Mouse (Mus musculus): Measurements from ENCODE around the gene Jph2. TPM values are rescaled to one million over a fixed set of nuclear protein-coding genes. Genes with fewer than 3 reads are reported as not detected.
"Not testable (repeated sequence)": the region's sequence is repeated elsewhere in the genome, so short reads cannot be mapped to it uniquely, and the experiment has no call there.

The Jph2 gene
- total RNA-seq, 4 experiments from 2014 or later: 3.7 to 7.1 (median 5.7) TPM

DNA sequence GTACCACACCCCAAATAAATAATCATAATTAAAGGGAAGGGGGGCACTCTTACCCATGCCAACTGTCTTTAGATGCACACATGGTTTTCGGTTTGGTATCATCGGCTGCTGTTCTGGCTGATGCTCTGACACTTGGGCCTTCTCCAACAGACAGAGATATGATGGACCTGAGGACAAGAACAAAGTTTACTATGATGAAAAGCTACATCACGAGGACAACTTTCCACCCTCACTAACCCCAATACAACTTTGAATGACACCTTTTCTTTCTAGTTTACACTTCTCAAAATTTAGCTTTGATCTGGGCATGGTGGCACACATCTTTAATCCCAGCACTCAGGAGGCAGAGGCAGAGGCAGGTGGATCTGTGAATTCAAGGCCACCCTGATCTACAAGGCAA lies 13.6 kb upstream of the Jph2 start:
- DNase-seq: not testable (repeated sequence)

DNA sequence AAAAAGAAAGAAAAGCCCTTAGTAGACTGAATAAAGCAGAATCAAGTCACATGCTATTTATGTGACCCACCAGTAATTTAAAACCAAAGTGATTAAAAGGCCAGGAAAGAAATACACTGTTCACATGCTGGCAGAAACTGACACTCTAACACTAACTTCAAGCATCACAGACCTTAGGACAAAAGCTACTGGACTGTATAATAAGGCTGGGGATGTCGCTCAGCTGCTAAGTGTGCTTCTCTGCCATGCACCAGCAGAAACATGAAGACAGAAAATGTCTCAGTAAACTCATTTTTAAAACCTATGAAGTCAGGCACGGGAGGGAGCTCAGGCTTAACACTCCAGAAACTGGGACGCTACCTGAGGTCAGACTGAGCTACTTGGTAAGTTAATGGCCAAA lies 12.4 kb upstream of the Jph2 start:
- no peak for DNase-seq

DNA sequence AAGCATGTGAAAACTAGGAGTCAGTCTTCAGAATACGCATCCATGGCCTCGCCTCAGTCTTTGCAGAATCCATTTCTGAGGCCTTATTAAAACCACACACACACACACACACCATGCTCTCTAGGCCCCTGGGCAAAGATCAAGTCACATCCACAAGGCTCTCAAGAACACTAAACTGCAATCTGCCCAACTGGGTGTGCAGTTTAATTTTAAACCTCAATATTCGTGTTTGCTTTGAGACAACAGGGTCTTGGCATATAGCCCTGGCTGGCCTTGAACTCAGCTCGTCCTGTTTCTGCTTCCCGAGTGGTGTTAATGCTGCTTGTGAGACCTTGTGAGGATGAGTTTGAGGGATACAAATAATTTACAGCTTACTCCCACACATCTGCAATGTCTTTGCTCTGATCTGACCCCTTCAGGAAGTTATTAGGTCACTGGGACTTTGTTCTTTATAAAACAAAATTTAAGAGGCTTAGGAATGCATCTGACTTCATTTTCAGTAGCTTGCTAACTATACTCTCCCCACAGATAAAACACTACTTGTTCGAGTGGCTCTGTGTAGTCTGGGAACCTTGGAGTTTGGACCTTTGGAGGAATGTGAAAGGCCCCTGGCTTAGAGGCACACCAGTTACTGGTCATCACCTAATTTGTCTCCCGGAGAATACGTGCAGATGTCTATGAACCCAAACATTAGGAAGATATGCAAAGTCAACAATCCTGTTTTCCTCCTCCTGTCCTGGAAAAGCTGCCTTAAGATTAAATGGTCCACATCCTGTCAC lies 6.4 kb upstream of the Jph2 start:
- peak; percentile 30 for DNase-seq

DNA sequence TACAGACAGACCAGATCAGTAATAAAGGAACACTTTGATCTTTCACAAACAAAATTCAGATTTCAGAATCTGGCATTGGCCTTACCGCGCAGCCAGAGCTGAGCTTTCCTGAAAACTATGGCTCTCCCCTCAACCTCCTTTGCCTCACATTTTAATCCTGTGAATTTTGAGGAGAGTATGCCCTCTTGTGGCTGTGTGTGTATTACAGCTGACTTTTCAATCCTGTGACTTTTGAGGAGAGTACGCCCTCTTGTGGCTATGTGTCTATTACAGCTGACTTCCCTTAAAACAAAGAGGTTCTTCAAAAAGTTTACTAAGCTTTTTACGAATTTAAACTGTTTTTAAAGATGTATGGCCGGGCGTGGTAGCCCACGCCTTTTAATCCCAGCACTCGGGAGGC lies 3.4 kb upstream of the Jph2 start:
- DNase-seq: peak; percentile 57

DNA sequence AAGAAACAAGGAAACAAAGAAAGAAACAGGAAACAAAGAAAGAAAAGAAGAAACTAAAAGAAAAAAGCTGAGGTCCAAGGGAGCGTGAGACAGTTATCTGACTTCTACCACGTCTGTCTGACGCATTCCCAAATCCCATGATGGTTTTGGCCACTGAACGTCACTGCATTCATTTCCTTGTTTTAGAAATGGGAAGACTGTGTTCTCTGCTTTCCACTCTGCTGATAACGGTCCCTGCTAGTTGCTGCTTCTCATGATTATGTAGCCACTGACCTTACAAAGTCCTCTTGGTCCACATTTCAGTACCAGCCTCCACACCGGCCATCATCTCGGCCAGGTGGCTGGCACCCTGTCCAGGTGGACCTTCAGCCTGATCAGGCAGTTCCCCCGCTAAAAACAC lies 1.4 kb upstream of the Jph2 start:
- DNase-seq: no peak

DNA sequence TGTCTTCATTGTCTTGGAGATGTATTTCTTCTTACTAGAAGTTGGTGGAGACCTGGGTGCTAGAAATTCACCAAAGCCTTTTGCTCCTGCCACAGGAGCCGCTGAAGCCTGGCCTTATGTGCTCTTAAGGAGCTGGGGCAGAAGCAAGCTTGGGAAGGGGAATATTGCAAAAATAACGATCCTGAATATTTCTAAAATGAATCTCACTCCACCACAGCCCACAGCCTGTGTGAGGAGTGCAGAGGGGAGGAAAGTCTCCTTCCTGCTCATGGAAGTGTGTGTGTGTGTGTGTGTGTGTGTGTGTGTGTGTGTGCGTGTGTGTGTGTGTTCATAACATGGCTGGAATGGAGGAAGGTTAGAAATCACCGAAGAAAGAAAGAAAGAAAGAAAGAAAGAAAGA lies 977 bp upstream of the Jph2 start:
- no peak for DNase-seq

DNA sequence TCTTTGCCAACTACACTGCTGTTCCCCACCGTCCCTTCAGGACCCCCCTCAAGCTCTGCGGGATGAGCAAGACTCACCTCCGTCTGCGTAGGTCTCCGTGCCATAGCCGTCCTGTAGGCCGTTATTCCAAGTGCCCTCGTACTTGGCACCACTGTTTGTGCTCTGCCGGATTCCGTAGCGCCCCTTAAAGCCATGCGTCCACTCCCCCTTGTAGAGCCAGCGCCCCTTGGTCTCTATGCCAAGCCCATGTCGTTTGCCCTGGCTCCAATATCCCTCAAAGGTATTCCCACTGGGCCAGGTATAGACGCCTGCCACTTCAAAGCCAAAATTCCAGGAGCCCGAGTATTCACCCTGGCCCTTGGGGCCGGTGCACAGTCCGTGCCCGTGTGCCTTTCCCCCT lies 722 bp downstream of the Jph2 start:
- no peak for DNase-seq

DNA sequence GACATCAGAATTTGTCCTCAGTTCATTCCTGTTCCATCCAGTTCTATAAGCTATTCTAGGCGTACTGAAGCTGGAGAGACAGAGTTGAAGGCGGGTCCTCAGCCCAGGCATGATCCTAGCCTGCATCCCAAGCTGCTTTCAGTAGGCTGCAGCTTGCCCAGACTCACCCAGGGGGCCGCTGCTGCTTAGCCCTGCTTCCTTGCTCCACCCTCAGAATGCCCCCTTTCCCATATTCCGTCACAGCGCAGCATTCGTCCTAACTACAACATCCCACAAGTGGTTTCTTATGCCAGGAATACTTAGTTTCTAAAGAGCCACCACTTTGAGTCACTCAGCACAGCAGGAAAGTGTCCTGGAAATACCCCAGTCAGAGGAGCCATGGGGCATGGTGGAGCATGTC lies 2.8 kb downstream of the Jph2 start:
- DNase-seq: no peak

DNA sequence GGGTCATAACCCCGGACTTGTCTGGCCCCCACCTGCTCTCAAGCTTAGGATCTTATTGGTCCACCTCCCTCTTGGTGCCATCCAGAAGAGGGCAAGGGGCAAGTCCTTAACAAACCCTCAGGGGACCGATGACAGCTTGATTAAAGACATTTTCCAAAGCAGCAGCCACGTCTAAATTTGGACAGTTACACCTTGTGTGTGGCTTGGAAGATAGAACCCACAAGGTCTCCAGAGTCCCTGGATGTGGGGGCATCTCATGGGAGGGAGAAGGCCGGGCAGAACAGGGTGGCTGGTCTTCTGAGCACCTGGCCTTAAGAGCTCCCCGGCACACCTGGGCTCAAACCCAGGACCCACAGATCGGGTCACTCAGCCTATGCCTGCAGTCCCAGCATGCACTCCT lies 3.8 kb downstream of the Jph2 start:
- no peak for DNase-seq

DNA sequence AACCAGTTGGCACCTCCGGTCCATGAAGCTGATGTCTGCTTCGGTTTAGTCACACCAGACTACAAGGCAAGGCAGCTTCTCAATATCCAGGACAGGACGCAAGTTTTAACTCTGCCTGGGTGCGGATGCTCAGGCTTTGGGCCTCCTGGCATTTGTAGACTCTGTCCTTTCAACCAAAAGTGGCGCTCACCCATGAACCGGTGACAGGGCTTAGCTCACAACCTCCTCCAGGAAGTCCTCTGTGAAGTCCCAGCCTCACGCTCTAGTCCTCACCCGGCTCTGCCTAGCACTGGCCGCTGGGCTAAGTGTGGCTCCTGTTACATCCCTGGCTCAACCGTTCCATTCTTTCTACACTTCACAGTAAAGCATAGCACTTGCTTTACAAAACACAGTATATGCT lies 4.6 kb downstream of the Jph2 start:
- no peak for DNase-seq

DNA sequence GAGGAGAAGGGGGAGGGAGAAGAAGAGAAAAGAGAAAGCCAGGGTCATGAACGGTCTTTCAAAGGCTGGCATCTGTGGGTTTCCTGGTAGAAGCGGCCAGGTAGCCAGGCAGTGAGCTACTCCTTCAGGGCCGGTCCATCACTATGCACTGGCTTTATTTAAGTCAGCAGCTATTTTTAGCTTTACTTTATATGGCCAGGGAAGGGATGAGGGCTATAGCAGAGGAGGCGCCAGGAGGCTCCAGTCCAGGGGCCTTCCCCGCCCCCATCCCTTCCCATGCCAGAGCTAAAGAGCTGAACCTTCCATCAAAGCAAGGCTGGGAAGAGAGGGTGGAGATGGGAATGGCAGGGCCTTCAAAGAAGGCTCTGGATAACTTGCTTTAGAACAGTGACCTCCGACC lies 5.4 kb downstream of the Jph2 start:
- no peak for DNase-seq

DNA sequence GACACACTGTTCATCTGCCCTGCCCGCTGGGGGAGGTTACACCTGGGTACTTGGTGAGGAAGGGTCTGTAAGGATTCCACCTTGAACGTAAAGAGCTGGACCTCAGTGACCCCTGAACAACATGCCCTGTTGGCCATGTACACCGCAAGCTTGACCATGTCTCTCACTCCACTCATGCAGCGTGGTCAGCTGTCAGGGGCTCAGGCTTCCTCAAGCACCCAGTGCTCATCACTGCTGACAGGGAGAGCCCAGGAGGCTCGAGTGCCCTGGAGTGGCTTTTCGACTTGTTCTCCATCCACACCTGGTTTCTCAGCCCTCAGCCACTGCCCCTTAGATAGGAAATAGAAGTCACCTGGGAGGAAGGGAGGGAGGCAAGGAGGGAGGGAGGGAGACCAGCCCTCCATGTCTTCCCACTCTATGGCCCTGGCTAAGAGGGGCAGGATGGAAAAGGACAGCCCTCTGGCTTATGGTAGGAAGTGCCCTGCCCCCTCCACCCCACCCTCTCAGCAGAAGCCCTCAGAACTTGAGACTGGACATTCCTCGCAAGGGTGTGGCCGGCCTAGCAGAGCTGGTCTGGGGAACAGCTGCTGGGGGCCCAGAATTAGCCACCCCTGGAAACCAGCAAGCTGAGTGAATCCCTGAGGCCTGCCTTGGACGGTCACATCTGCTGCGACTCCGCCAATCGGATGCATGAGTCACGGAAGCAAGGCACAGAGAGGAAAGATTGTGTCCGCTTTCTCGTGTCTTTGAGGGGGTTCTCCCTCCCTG lies 11.2 kb downstream of the Jph2 start:
- no peak for DNase-seq

DNA sequence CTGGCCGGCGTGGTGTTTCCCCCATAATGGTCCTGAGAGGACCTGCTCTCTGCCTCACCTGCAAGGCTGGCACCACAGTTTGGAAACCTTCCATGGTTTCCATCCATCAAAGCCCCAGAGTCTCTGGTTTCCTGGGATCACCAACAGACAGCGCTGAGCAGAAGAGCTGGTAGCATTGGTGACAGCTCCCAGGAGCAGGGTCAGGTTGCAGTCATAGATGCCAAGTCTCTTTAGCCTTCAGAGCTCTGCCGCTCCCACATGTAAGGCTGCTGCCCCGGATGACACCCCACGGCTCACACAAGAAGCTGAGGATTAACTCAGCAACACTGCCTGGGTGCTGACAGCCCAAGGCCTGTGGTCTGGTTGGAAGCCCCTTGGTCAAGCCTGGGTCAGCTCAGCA lies 12.7 kb downstream of the Jph2 start:
- DNase-seq: no peak

DNA sequence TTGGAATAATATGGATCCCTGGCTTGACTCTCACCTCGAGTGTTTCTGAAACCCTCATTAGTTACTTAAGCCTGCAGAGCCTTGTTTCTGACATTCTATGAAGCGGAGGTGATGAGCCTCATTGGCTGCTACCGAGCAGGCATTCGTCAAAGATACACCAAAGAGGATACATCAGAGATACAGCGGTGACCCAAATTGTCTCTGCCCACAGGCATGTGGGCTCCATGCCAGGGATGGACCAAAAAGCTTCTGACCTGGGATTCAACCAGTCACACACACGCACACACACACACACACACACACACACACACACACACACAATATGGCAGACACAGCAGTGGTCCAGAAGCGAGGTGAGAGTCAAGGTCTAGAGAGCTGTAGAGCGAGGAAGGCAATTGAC lies 16.5 kb downstream of the Jph2 start:
- no peak for DNase-seq

DNA sequence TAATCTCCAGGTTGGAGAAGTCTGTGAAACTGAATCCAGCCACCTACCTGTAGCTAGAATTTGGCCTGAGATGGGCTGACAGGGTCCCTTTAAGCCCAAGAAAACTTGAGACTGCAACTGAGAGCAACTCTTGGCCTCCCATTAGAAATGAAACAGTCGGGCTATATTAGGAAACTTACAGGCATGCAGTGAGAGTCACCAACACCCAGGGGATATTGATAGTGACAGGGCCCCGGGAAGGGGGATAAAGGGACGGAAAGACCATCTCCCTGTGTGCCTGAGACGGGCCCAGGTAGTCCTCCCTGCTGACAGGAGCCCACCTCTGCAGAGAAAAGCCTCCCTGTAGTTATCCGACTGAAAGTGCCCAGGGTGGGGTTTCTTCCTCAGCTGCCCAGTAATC lies 18.4 kb downstream of the Jph2 start:
- no peak for DNase-seq

DNA sequence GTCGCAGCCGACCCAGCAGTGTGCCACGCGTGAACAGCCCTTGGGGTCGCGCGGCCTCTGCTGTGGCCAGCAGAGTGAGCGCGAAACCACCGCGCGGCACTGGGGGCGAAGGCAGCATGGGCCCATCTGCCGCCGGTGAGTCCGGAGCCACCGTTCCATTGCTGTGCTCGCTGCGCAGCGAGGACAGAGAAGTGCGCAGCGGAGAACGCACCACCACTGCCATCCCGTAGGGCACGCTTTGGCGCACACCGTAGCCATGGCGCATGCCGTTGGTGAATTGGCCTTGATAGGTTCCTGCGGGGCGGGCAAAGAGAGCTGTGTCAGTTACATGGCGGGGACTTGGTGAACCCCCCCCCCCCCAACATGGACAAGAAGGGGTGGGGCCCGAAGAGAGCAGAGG lies 21.7 kb downstream of the Jph2 start:
- DNase-seq: no peak

DNA sequence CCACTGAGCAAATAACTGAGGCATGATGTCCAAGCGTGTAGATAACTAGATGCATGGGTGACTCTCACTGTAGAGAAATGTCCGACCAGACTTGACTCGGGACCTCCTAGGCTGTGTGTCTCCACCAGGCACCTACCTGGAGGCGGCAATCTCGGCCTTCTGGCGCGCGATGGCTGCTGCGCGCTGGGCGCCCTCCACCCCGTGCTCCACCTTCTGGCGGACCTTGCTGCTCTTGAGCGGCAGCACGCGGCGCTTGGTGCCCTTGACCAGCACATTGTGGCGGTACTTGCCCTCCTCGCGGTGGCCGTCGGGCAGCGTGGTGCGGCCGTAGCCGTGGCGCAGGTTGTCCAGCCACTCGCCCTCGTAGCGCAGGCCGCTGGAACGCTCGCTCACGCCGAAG lies 22.3 kb downstream of the Jph2 start:
- DNase-seq: no peak

DNA sequence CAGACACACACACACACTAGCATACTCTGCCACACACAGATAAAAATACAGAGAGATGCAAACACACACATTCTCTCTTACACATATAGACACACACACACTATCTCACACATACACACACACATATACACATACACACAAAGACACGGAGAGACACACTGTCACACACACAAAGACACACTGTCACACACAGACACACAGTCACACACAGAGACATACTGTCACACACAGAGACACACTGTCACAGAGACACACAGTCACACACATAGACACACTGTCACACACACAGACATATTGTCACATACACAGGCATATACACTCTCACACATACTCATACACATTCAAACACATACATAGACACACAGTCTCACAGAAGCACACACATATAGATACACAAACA lies 25.2 kb downstream of the Jph2 start:
- DNase-seq: no peak

DNA sequence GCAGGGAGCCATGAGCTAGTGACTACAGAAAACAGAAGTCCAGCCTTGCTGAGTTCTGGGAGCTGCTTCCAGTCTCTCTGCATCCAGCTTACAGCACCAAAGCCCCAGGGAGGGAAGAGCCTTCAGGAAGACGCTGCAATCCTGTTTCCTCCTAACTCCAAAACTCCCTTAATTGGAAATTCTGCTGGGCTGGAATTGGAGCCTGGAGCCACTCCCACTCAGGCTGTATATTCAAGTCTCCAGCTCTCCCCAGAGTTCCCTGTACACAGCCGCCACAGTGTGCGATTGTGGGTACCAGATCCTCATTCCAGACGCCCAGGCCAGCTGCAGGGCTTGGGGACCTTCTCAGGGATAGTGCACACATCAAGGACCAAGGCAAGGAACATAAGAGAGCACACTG lies 27.6 kb downstream of the Jph2 start:
- no peak for DNase-seq

DNA sequence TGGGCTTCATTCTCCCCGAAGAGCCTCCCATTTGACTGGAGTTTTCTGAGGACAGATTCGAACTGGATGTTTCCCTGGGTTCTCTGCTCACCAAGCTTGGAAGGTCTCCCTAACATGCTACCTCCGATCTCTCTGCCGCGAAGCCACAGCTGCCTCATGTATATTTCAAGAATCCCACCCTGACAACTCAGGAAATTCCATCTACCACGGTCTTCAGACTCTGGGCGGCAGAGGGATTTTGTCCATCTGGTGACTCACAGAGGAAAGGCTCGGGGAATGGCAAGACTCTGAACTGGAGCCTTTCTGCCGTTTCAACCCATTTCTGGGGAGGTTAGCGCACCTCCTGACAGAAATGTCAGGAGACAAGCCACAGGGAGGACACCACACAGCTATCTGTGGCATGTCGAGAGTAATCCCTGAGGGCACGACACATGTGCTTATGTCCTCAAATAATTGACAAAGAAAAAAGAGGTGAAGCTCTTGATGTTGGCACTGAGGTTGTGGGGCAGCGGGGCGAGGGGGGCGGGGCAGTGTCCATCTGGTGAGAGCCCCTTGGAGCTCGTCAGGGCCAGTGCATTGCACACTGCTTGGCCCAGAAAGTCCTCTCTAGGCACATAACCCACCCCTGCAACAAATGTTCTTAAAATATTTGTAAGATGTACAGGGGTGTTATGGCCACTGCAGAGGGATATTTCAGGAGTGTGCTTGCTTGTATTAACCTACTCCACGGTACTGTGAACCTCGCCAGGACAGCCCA lies 32.8 kb downstream of the Jph2 start:
- no peak for DNase-seq

DNA sequence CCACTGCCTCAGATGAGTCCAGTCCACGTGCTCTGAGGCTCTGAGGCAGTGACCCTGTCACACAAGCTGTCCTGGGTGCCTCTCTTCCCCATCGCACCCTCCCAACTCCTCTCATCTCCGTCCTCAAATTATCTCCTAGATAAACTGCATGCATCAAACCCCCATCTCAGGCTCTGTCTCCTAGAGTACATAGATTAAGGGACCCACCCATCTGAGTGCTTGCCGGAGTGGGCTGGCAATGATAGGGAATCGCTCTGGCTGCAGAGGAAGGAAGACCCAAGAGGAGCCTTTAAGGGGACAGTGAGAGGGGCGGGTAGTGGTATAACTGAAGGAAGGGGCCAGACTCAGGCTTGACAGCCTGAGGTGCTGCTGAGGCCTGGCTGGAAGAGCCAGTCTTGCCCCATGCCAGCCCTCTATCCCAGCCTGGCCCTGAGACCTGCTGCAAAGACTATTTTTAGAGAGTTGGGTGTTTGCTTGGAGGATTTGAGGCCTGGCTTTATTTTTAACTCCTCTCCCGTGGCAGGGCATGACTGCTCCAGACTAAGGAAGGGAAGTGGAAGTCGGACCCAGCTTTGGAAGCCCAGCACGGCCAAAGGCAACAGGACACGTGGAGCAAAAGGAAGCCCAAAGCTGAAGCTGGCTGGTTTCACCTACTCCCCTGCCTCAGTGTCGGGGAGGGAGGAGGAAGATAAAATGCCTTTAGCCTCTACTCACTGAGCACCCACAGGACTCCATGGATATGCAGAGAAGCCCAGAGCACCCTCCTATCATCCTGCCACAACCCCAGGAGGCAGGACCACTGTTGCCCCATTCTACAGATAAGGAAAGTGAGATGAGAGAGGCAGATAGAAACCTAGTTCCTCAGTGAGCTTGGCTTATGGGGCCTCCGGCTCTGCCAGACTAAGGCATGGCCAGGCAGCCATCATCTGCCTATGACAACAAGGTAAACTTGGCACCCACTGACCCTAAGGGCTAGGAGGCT lies 34.6 kb downstream of the Jph2 start:
- no peak for DNase-seq
